Mouse (Mus musculus) mammary gland, adult 2 months (tissue): ENCODE measurements around the gene Tex261. TPM values are rescaled to one million over a fixed set of nuclear protein-coding genes. Genes with fewer than 3 reads are reported as not detected.

Experiments used
- polyA plus RNA-seq: library from polyadenylated mRNA; depleted of rRNA; stranded (reverse); fragments of >200 nt; gene quantifications from 2 replicates; pipeline ENCODE4 v1.2.3, GENCODE M21; 2012; ENCODE audit warnings: low replicate concordance; rRNA removed

Gene Tex261
- polyA plus RNA-seq, result 113 and 176 TPM in 2 replicates

DNA sequence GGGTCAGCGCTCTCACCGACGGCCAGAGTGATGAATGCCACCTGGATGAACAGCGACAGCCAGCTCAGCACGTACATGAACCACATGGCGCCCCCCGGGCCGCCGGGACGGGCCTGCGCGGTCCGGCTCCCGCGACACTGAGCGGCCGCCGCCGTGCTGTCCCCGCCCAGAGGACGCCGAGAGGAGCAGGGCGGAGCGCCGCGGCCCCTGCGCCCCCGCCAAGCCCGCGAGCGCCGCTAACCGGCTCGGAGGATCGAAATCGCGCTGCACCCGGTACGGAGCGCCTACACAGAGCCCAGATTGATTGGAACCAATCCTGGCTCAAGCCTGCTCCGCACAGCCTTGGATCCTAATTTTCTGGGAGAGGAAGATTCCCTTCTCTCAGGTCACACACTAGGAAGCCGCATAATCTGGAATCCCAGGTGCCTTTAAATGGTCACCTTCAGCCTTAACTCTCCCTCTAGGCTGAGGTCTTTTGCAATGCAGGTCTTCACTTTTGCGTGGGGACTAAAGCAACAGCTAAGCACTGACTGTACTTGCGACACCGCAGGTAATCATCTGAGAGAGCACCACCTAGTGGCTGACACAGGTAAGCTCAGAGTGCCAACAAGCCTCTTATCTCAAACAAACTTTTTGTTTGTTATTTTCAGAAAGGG is at the start of gene Tex261:
Gene Tex261 (minus strand): TSS at position 176 of the 656 bp plus-strand sequence.

DNA sequence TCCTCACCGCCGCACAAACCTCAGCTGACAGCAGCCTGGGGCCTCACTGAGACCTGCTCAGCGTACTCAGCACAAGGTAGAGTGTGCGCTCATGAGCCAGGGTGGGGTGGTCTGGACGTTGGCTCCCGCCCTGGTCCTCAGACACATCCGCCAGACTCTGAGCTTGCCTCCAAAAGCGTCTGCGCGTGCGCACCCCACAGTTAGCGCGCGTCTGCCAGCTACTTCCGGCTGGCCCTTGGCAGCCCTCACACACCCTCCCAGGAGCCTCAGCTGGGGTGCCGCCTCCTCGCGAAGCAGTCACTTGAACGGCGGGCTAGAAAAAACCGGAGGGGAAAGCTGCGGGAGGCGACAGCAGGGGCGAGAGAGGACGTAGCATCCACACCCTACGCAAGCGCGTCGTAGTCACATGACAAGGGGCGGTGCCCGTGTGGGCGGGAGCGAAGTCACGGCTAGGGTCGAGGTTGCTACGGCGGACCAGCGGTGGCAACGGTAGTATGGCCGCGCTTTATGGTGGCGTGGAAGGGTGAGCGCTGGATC is 19.2 kb upstream of the Tex261 start, which contains the start of gene Nagk:
Gene Nagk (plus strand): TSS at position 223 of the 537 bp plus-strand sequence.

DNA sequence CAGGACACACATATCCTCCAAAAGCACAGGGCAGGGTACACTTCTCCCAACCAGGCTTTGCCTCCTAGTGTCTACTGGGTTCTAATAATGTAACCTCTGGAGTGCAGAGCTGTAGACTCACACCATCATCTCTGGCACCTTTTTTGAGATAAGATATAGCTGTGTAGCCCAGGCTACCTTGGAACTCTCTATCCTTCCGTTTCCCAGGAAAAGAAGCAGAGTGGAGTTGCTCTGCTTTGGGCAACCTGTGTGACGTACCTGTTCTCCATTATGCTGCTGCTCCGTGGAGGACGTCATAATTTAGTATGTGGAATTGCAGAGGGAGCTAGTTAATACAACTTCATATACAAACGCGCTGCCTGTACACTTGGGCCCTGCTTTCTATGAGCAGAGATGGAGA is 13.3 kb downstream of the Tex261 start, which contains the start of gene Ankrd53:
Gene Ankrd53 (plus strand): TSS at position 301 of the 400 bp plus-strand sequence.

DNA sequence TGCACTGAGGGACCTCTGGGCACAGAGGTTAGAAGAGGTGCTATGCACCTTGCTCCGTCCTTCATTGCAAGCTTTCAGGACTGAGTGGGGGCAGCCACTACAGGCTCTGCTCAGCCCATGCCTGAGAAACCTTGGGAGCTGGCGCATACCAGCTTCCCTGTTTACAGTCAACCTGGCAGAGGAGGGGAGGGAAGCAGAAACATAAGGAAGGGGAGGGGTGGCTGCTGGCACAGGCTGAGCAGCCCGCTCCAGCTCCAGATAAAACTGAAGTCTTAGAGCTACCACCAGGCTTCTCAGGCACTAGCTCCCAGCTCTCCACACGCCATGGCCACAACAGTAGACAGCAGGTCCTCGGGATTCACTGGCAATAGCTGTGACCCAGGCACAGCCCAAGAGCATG is 32.9 kb downstream of the Tex261 start, which contains the start of gene Atp6v1b1:
Gene Atp6v1b1 (plus strand): TSS at position 230 of the 400 bp plus-strand sequence.

Other genes starting within 250 kb of the Tex261 start
- 17.1 and 21.6 TPM in 2 replicates for gene Actg2, start 239.5 kb downstream of the Tex261 start, polyA plus RNA-seq
- gene Stambp, start 203.1 kb downstream of the Tex261 start, polyA plus RNA-seq, result 10.1 and 18.0 TPM in 2 replicates
- gene Clec4f, start 119.6 kb downstream of the Tex261 start, polyA plus RNA-seq, result not detected in 2 replicates
- gene Cd207, start 98.0 kb downstream of the Tex261 start, polyA plus RNA-seq, result 1.7 and 2.5 TPM in 2 replicates
- 0.11 and 0.14 TPM in 2 replicates for gene Vax2, start 64.5 kb downstream of the Tex261 start, polyA plus RNA-seq
- 44.0 and 51.0 TPM in 2 replicates for gene Atp6v1b1, start 32.8 kb downstream of the Tex261 start, polyA plus RNA-seq
- gene Ankrd53, start 13.2 kb downstream of the Tex261 start, polyA plus RNA-seq, result not detected in 2 replicates
- gene Nagk, start 19.2 kb upstream of the Tex261 start, polyA plus RNA-seq, result 17.5 and 20.0 TPM in 2 replicates
- gene Paip2b, start 55.9 kb upstream of the Tex261 start, polyA plus RNA-seq, result 8.8 and 17.5 TPM in 2 replicates
- gene Zfp638, start 91.3 kb upstream of the Tex261 start, polyA plus RNA-seq, result 6.3 and 10.6 TPM in 2 replicates
- 17.2 and 30.8 TPM in 2 replicates for gene Dysf, start 232.8 kb upstream of the Tex261 start, polyA plus RNA-seq